Mouse (Mus musculus): Measurements from ENCODE around the gene Asb6. TPM values are rescaled to one million over a fixed set of nuclear protein-coding genes. Genes with fewer than 3 reads are reported as not detected.

The Asb6 gene
- total RNA-seq, 2 experiments from 2014 or later, result 7.0 to 7.5 TPM

DNA sequence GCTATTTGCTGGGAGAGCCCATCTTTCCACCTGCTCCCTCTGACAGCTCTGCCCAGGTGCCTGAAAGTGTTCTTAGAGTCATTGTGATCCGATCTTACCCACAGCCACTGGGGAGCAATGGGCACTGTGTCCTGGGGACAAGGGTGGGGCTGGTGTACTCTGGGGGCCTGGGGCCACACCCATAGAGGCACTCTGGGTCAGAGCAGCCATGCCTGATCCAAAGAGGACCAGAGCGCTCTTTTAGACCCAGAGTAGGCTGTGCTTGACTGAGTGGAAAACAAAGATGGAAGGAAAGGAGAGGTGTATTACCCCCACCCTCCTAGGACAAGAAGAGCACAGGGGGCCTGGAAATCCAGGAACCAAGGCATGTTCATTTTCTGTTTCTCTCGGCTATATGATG, 26.5 kb downstream of the Asb6 start, which contains the start of gene 1700001O22Rik:
TSS of gene 1700001O22Rik (minus strand) at position 58 of the 400 bp plus-strand sequence.
- no peak for DNase-seq
- intact Hi-C loops (cut with DNase I; ENCODE audit: low total_unique reads), result no loop called here

DNA sequence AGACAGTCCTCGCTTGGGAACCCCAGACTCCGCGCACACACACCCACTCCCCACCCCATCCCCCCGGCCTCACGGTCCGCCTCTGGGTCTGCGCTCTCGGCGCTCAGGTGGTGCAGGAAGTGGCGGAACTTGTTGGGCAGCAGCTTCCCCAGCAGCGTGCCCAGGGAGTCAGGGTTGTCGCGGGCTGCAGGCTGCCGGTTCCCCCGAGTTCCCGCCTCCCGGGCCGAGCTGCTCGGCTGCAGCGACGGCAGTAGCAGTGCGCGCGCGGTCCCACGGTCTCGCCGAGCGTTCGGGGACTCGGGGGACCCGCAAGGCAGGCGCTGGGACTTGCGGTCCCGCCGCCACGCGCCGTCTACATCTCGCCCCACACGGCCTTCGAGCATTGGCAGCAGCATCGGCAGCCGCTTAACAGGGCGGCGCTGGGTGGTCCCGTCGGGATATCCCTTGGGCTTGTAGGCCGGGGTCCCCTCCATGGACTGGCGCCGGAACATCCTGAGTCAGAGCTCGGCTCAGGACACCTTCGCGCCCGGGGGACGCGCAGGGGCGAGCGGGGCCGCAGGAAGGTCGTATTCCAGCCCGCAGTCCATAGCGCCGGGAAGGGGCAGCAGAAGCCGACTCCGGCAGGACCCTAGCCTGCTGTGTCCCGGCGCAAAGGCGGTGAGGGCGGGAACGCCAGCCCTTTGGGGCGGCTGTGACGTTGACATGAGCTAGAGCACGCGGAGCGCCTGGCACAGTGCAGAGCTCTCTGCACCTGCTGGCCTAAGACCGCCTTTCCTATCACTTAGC, 28.9 kb downstream of the Asb6 start:
- no peak for DNase-seq
- intact Hi-C loops (cut with DNase I; ENCODE audit: low total_unique reads), result no loop called here

DNA sequence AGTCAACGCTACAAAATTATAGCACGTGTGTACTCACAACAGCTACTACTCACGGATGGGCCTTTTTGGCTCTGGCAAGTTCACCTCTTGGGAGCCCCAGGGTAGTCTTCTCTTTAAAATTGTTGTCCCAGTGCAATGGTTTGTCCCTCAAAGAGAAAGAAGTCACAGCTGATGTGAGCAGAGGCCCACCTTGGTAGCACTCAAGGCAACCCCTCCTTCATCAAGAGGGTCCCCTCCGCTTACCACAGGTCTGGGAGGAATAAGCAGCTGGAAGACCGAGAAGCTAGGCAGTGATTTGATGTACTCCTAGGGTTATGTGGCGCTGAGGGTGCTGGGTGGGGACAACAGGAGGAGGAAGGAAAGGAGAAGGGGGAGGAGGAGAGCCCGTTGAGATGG, 29.5 kb downstream of the Asb6 start:
- no peak for DNase-seq
- intact Hi-C loops (cut with DNase I; ENCODE audit: low total_unique reads), result no loop called here

DNA sequence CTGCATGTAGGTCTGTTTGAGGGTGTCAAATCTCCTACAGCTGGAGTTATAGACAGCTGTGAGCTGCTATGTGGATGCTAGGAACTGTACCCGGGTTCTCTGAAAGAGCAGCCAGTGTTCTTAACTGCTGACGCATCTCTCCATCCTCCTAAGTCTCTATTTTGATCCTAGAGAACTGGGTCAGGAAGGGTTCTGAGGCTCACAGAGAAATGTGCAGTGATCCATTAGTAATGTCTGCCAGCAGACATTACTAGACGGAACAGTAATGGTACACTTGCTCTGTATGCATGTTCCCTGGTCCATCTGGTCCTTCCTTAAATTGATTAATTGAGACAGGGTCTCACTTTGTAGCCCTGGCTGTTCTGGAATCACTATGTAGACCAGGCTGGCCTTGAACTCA, 30.7 kb downstream of the Asb6 start:
- intact Hi-C loops (cut with DNase I; ENCODE audit: low total_unique reads), result loop anchor here (10.0 kb wide), 1 partner anchor 335 kb away; no protein-coding TSS in a partner anchor
- no peak for DNase-seq

DNA sequence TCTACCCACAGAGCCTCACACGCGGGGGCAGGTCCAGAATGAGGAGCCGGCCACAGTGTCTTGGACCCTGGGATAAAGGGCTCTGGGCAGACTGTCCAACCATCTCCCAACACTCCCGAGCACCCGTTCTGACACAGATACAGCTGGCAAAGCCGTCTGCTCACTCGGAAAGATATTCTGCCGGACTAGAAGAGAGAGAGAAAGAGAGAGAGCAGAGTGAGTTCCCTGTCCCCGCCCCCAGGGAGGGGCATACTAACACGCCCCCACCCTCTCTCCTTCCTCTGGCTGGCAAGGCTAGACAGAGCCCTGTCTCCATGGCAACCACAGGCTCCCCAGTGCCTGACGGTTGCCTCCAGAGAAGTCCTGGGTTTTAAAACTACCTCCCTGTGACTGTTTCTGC, 33.8 kb downstream of the Asb6 start:
- intact Hi-C loops (cut with DNase I; ENCODE audit: low total_unique reads), result loop anchor here (10.0 kb wide), 1 partner anchor 332 kb away; no protein-coding TSS in a partner anchor

DNA sequence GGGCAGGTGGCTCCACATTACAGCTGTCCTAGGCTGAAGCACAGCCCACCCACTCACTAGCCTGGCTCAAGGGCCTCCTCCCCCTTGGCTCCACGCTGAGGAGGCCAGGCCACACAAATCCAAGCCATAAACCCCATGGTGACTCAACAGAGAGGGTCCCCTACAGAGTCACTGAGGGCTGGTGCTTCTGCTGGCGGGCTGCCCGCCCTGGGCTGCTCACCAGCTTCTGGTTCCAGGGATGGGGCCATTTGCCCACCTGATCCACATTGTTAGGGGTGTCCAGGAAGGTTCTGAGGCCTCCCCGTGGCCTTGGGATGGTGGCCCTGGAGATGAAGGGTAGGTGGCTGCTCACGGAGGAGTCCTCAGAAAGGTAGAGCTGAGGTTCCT, 34.3 kb downstream of the Asb6 start:
- intact Hi-C loops (cut with DNase I; ENCODE audit: low total_unique reads), result loop anchor here (10.0 kb wide), 1 partner anchor 331 kb away; no protein-coding TSS in a partner anchor
- DNase-seq, result no peak

More for the DNA sequence above, 33.8 kb downstream of the Asb6 start:
- DNase-seq, result peak; percentile 74

DNA sequence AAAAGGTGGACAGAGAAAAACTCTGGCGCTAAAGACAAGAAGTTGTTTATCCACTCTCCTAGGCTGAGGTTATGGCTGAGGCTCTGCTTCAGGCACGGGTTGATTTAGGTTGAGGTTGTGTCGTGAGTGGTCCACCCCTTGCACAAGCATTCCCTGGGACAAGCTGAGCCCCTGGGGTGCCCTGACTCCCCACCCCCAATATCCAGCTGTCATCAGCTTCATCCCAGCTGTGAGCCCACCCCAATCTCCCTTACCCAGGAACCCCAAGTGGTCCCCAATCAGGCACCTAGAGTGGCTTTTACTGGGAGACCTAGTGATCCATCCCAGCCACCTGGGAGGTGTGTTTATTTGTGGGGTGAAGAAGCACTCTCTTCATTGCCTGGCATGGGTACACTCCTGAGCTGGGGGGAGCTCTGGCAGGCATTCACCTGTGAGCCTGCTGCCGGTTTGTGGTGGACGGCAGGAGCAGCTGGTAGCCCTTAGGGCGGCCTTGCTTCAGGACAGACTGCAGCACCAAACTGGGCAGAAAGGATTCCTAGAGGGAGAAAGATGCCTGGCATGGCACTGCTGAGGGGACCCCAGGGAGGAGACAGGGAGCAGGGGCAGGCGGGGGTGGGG, 34.8 kb downstream of the Asb6 start:
- intact Hi-C loops (cut with DNase I; ENCODE audit: low total_unique reads), result loop anchor here (10.0 kb wide), 1 partner anchor 331 kb away; no protein-coding TSS in a partner anchor
- no peak for DNase-seq

DNA sequence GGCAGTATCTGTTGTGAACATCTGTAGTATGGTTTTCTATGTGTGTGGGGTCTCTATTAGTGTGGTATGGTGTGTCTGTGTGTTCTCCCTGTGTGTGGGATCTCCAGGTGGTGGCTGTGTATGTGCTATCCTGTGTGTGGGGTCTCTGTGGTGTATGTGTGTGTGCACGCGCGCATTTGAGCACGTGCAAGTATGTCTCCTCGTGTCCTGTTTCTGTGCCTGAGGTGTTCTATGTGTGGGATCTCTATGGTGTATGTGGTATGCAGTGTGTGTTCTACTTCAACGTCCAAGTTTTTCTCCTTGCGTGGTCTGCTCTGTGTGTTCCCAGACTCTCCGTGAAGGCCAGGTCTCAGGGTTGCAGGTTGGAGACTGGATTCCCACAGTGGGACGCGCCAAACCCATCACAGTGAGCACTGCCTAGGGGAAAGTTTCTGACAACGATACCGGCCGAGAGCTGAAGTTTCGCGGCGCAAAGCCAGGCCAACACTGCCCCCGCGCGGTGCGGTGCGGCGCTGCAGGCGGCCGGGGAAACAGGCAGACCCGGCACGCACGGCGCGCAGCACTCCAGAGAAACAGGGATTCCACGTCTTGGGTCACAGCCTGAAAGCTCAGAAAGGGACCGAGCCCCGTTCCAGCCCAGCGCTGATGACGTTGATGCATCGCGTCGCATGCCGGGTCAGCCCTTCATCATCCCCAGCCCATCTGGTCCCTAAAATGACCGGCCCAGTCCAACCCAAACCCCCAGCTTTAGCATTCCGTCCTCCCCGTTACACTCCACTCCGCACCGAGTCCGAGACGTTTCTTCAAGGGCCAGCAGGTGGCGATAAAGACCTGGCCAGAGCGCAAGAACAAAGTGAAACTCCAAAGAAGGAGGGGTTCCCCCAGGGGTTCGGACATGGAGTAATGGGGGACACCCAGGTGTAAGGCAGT, 35.7 kb downstream of the Asb6 start:
- intact Hi-C loops (cut with DNase I; ENCODE audit: low total_unique reads), result loop anchor here (5.0 to 10.0 kb wide), 2 partner anchors 330 to 357 kb away; no protein-coding TSS in a partner anchor
- peak; percentile 93 for DNase-seq

DNA sequence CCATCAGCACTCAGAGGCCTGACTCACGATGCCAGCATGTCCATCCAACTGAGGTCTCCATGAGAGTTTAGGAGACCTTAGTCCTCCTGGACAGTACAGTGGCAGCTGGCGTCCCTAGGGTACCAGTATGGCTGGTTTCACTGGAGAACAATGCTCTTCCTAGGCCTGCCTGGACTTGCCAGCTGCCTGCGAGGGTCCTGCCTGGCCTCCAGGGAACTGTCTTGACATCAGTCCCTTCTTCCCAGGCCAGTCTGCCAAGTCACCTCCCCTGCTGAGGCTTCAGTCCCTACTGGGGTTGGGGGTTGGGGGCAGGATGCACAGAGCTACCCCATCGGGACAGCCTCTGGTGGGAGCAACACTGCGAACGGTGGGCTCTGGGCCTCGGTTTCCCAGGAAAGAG, 38.1 kb downstream of the Asb6 start:
- intact Hi-C loops (cut with DNase I; ENCODE audit: low total_unique reads), result loop anchor here (5.0 to 10.0 kb wide), 2 partner anchors 327 to 355 kb away; no protein-coding TSS in a partner anchor

DNA sequence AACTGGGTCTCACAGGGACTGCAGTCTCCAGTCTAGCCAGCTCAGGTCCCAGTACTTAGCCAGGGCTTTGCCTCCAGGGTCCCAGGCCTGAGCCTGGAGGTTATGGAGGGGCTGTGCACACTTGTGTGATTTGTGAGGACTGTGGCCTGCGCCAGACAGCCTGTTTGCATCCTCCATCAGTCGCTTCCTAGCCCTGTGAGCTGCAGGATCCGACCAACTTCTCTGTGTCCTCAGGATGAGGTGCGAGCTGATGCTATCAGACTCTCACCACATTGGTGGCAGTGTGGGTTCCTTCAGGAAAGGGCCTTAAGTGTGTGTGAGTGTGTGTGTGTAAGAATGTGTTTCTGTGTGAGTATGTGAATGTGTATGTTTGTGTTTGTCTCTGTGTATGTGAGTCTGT, 42.7 kb downstream of the Asb6 start:
- no peak for DNase-seq
- intact Hi-C loops (cut with DNase I; ENCODE audit: low total_unique reads), result loop anchor here (10.0 kb wide), 1 partner anchor 183 kb away; no protein-coding TSS in a partner anchor

More for the DNA sequence above, 38.1 kb downstream of the Asb6 start:
- no peak for DNase-seq

DNA sequence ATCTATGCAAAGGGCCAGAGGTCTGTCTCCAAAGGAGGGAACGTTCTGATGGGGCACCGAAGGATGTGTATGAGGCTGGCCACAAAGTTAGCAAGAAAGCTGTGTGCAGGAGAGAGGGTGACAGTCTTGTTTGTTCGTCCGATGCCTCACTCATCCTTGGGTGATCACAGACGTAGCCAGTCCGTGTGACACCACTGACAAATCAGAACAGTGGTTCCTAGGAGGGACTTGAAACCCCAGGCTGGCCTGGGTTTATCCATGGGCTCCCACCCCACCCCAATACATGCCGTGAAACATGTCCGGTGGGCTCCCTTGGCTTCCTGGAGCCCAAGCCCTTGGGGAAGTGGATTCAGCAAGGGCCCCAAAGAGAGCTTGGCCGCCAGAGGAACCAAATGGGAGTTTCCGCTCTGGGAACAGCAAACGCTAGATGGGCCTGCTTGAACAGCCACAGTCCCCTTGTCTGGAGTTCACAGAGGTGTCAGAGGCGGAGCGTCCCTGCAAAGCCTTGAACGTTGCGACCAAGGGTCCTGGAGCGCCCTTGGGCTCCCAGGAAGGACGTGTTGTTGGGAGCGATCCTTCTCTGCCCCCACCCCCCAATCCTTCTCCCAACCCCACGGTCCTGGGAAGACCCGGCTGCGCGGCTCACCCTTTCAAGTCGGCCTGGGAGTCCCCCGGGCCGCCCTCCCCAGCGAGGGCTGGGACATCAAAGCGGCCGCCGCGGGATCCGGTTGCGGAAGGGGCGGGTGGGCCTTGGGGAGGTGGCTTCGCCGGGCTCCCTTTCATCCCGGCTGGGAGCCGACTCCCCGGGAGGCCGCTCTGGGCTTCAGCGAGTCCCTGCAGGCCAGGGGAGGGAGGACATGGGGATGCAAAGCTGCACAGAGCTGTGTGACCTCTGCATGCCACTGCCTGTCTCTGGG, 45.8 kb downstream of the Asb6 start:
- intact Hi-C loops (cut with DNase I; ENCODE audit: low total_unique reads), result loop anchor here (10.0 kb wide), 1 partner anchor 180 kb away; no protein-coding TSS in a partner anchor
- peak; percentile 72 for DNase-seq

DNA sequence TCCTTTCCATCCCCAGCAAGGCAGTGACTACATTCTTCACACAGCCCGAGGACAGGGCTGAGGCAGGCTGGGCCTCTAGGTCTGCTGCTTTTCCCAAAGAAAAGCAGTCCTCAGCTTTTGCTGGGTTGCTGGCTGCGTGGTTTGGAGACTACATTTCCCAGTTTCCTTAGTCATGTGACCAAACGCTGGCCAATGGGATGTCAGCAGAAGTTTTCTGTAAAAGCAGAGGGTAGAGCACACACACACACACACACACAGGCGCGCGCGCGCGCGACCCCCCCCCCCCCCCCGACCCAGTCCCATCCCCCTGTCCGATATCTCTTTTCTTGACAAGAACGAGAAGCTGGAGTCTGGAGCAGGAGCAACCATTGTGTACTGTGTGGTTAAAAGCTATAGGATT, 46.8 kb downstream of the Asb6 start:
- DNase-seq, result peak; percentile 71
- intact Hi-C loops (cut with DNase I; ENCODE audit: low total_unique reads), result loop anchor here (10.0 kb wide), 1 partner anchor 179 kb away; no protein-coding TSS in a partner anchor

DNA sequence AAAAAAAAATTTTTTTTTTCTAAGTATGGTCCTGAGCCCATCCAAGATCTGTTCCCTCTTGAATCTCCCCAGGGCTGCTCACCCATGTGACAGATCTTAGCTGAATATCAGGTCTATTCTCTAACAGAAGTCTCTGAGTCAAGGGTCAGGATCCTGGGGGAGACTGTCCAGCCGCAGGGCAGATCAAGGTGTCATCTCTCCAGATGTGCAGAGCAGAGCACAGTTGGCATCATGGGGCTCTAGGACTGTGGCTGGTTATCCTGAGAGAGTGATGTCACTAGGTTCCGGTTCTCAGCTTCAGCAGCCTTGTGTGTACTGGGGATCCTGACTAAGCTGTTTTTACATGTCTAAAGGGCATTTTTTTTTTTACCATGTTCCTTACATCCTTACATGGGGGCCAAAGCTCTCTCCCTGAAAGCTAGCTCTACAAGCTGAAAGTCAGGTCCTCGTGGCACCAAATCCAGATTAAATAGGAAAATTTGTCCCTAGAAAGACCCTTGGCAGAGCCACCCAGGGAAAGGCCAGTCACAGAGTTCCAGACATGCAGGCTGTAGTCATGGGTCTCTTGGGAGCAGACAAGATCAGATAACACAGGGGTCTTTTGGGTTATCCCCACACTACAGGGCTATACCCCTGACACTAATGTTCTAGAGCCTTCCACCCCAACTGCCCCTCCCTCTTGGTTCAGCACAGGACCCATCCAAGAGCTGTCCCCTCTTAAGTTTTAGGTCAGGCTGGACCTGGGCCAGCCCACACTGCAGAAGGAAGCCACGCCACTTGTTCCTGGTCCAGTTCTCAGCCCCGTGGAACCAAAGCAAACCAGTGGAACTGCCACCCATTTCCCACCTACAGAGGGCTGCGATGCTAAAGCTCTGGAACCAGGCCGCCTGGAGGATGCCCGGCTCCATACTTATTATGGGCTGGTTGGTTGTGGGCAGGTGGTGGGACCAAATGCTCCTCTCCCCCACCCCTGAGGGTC, 47.5 kb downstream of the Asb6 start:
- no peak for DNase-seq
- intact Hi-C loops (cut with DNase I; ENCODE audit: low total_unique reads), result loop anchor here (10.0 kb wide), 1 partner anchor 178 kb away; no protein-coding TSS in a partner anchor

DNA sequence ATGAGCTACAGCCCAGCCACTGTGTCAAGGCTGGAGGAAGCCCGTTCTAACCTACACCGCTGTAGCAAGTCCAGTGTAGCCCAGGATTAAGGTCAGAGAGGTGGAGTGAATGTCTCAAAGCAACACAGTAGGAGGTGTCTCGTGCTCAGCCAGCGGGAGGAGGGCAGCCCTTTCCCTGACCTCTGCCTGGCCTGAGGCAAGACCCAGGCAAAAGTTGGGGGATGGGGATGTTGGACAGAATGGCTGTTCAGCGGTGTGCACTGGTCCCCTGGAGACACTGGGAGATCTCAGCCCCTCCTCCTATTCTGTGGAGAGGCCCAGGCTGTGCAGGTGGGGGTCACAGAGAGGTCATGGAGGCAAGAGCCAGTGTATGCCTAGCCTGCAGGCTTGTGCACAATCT, 50.9 kb downstream of the Asb6 start:
- intact Hi-C loops (cut with DNase I; ENCODE audit: low total_unique reads), result loop anchor here (5.0 kb wide), 1 partner anchor 57 kb away; no protein-coding TSS in a partner anchor
- DNase-seq, result no peak

DNA sequence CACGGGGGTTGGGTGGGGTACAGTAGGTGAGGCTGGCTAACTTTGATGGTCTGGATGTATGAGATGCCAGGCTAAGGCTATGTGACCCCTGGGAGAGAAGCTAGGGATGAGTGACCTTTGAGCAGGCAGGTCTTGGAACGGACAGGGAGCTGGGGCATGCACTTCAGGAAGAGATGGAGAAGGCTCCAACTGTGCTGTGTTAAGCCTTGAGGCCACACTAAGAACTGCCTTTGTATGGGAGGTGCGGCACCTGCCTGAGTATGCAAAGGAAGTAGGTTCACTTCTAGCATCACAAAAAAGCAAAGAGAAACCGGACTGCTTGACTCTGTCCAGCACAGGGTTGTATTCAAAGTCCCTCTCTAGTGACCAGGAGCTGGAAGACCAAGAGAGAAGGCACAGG, 51.9 kb downstream of the Asb6 start:
- no peak for DNase-seq
- intact Hi-C loops (cut with DNase I; ENCODE audit: low total_unique reads), result loop anchor here (5.0 kb wide), 1 partner anchor 56 kb away; no protein-coding TSS in a partner anchor

DNA sequence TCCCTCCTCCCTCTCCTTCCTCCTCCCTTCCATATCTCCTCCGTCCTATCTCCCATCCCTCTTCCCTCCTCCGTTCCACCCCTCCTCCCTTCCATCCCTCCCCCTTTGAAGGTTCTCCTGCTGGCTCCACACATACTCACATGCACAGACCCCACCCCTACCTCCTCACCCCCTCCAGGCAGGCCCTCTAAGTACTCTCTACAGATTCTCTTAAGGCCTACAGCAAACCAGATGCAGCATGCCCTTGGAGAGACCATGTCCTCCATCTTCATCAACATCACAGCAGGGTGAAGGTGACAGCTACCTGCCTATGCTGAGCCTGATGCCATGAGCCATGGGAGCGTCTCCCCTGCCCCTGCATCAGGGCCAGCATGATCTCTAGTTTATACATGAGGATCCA, 52.9 kb downstream of the Asb6 start:
- intact Hi-C loops (cut with DNase I; ENCODE audit: low total_unique reads), result loop anchor here (5.0 kb wide), 1 partner anchor 55 kb away; no protein-coding TSS in a partner anchor
- DNase-seq, result no peak

DNA sequence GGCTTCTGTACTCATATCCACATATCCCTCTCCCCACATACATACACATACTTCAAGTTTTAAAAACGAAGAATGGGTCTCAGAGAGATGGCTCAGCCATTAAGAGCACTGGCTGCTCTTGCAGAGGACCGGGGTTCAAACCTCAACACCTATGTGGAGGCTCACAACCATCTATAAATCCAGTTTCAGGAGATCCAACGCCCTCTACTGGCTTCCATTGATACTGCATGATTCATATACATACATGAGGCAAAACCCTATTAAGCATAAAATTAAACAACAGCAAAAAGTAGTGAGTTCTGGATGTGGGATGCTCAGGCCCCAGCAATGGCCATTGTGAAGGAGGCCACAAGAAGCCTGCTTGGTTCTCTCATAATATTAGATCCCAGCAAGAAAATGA, 54.2 kb downstream of the Asb6 start:
- DNase-seq, result no peak
- intact Hi-C loops (cut with DNase I; ENCODE audit: low total_unique reads), result loop anchor here (5.0 kb wide), 1 partner anchor 54 kb away; no protein-coding TSS in a partner anchor

Measured in gastrocnemius, postnatal 14 days (tissue).